Mouse (Mus musculus): ENCODE results near the gene Kctd15.

Gene Kctd15

GRCm38 (mm10) chr7:34656632-34657031 is at the start of gene Kctd15:
Kctd15 (minus strand) TSS chr7:34656732.
- no peak for DNase-seq (ENCODE audit: extremely low read depth, insufficient read length, low spot score)

GRCm38 (mm10) chr7:34704401-34704800 is 47.9 kb upstream of the Kctd15 start:
- DNase-seq (ENCODE audit: extremely low read depth, insufficient read length, low spot score) = no peak

- peak; percentile 38 for DNase-seq (ENCODE audit: extremely low read depth, insufficient read length, low spot score)
Observed at GRCm38 (mm10) chr7:34703437-34703836, 46.9 kb upstream of the Kctd15 start.

GRCm38 (mm10) chr7:34702718-34703351 is 46.3 kb upstream of the Kctd15 start:
- no peak for DNase-seq (ENCODE audit: extremely low read depth, insufficient read length, low spot score)

GRCm38 (mm10) chr7:34699888-34700287 is 43.4 kb upstream of the Kctd15 start:
- DNase-seq (ENCODE audit: extremely low read depth, insufficient read length, low spot score) = no peak

GRCm38 (mm10) chr7:34698221-34698620 is 41.7 kb upstream of the Kctd15 start:
- DNase-seq (ENCODE audit: extremely low read depth, insufficient read length, low spot score) = no peak

- DNase-seq (ENCODE audit: extremely low read depth, insufficient read length, low spot score) = no peak
Observed at GRCm38 (mm10) chr7:34696086-34696485, 39.6 kb upstream of the Kctd15 start.

GRCm38 (mm10) chr7:34694898-34695297 is 38.4 kb upstream of the Kctd15 start:
- DNase-seq (ENCODE audit: extremely low read depth, insufficient read length, low spot score) = no peak

- DNase-seq (ENCODE audit: extremely low read depth, insufficient read length, low spot score) = no peak
Observed at GRCm38 (mm10) chr7:34693916-34694315, 37.4 kb upstream of the Kctd15 start.

- DNase-seq (ENCODE audit: extremely low read depth, insufficient read length, low spot score) = no peak
Observed at GRCm38 (mm10) chr7:34693072-34693471, 36.5 kb upstream of the Kctd15 start.

- DNase-seq (ENCODE audit: extremely low read depth, insufficient read length, low spot score) = no peak
Observed at GRCm38 (mm10) chr7:34690111-34690510, 33.6 kb upstream of the Kctd15 start.

- DNase-seq (ENCODE audit: extremely low read depth, insufficient read length, low spot score) = no peak
Observed at GRCm38 (mm10) chr7:34689028-34689427, 32.5 kb upstream of the Kctd15 start.

GRCm38 (mm10) chr7:34685801-34686200 is 29.3 kb upstream of the Kctd15 start:
- DNase-seq (ENCODE audit: extremely low read depth, insufficient read length, low spot score) = no peak

GRCm38 (mm10) chr7:34685176-34685575 is 28.6 kb upstream of the Kctd15 start:
- no peak for DNase-seq (ENCODE audit: extremely low read depth, insufficient read length, low spot score)

GRCm38 (mm10) chr7:34680771-34681421 is 24.4 kb upstream of the Kctd15 start:
- no peak for DNase-seq (ENCODE audit: extremely low read depth, insufficient read length, low spot score)

GRCm38 (mm10) chr7:34679886-34680285 is 23.4 kb upstream of the Kctd15 start:
- no peak for DNase-seq (ENCODE audit: extremely low read depth, insufficient read length, low spot score)

GRCm38 (mm10) chr7:34675831-34676514 is 19.4 kb upstream of the Kctd15 start:
- peak; percentile 55 for DNase-seq (ENCODE audit: extremely low read depth, insufficient read length, low spot score)

- no peak for DNase-seq (ENCODE audit: extremely low read depth, insufficient read length, low spot score)
Observed at GRCm38 (mm10) chr7:34675120-34675790, 18.7 kb upstream of the Kctd15 start.

GRCm38 (mm10) chr7:34672916-34673315 is 16.4 kb upstream of the Kctd15 start:
- DNase-seq (ENCODE audit: extremely low read depth, insufficient read length, low spot score) = no peak

GRCm38 (mm10) chr7:34671911-34672310 is 15.4 kb upstream of the Kctd15 start:
- peak; percentile 37 for DNase-seq (ENCODE audit: extremely low read depth, insufficient read length, low spot score)

- DNase-seq (ENCODE audit: extremely low read depth, insufficient read length, low spot score) = no peak
Observed at GRCm38 (mm10) chr7:34670778-34671177, 14.2 kb upstream of the Kctd15 start.
